Mouse (Mus musculus) neural tube, embryonic 11.5 days (tissue): ENCODE measurements at regions not wholly inside any gene's neighbourhood (a gene's known extent, or its start where the extent isn't known, plus 50 kb on each side); places are given as distances from the start of the nearest gene placed in this dataset.

Experiments used
- ATAC-seq: fragments of 200-750 bp; cut with Nextera tagmentation; 2 replicates; pipeline ENCODE4 v1.8.0; 2017; ENCODE audit warnings: moderate number of reproducible peaks, mild to moderate bottlenecking, moderate TSS enrichment, moderate library complexity; ENCODE audit not compliant: insufficient read depth, low FRiP score, low TSS enrichment
- DNase-seq: peaks from one replicate; pipeline ENCODE4 v3.0.0-alpha.2; 2015; ENCODE audit warnings: low spot score
- H3K27ac ChIP-seq: fragments of 300-500 bp; sonication (generic); 2 replicates; pipeline ENCODE4 v1.5.1; 2014; ENCODE audit warnings: low read depth, mild to moderate bottlenecking, low read length
- H3K27me3 ChIP-seq: fragments of 300-500 bp; sonication (generic); 2 replicates; pipeline ENCODE4 v1.6.1; 2014; ENCODE audit warnings: mild to moderate bottlenecking, low read length, mixed read lengths; ENCODE audit not compliant: control insufficient read depth, insufficient read depth
- H3K36me3 ChIP-seq: fragments of 300-500 bp; sonication (generic); 2 replicates; pipeline ENCODE4 v1.6.1; 2014; ENCODE audit warnings: mild to moderate bottlenecking, low read length, moderate library complexity, mixed read lengths; ENCODE audit not compliant: control insufficient read depth, insufficient read depth
- H3K4me1 ChIP-seq: fragments of 300-500 bp; sonication (generic); 2 replicates; pipeline ENCODE4 v1.6.1; 2014; ENCODE audit warnings: low read length, mixed read lengths; ENCODE audit not compliant: control insufficient read depth, insufficient read depth
- H3K4me2 ChIP-seq: fragments of 300-500 bp; sonication (generic); 2 replicates; pipeline ENCODE4 v1.6.1; 2014; ENCODE audit warnings: low read depth, mild to moderate bottlenecking, moderate library complexity
- H3K4me3 ChIP-seq: fragments of 300-500 bp; sonication (generic); 2 replicates; pipeline ENCODE4 v1.5.1; 2014; ENCODE audit warnings: low read depth, low read length
- H3K9ac ChIP-seq: fragments of 300-500 bp; sonication (generic); 2 replicates; pipeline ENCODE4 v1.6.1; 2014; ENCODE audit warnings: mild to moderate bottlenecking, low read length
- H3K9me3 ChIP-seq: fragments of 300-500 bp; sonication (generic); 2 replicates; pipeline ENCODE4 v1.6.1; 2016; ENCODE audit warnings: low read length; ENCODE audit not compliant: control insufficient read depth
- WGBS: fragments of 180-500 bp; shearing (Covaris S2); extraction: QIAGEN DNeasy Blood & Tissue Kit; methylation state at CpG from one replicate; pipeline ENCODE4 v1.1.7; 2014; 5-methylcytosine and 5-hydroxymethylcytosine counted together

DNA sequence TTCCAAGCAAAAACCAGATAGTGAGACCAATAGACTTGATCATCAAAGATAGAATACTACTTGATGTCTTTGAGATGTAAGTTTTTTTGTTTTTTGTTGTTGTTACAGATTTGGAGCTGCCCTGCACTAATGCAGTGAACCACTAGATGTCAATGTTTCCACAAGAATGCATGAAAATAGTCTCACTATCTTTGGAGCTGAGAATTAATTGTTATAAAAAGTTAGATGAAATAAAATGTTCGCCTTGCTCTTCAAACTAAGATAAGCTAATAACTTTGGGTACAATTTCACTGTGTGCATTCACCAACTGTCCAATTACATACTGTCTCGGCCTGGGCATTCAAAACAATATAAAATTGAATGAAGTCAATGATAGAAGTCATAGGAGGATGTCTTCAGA, 223.2 kb upstream of the Agtr1b start:
- peak; percentile 12 for DNase-seq

DNA sequence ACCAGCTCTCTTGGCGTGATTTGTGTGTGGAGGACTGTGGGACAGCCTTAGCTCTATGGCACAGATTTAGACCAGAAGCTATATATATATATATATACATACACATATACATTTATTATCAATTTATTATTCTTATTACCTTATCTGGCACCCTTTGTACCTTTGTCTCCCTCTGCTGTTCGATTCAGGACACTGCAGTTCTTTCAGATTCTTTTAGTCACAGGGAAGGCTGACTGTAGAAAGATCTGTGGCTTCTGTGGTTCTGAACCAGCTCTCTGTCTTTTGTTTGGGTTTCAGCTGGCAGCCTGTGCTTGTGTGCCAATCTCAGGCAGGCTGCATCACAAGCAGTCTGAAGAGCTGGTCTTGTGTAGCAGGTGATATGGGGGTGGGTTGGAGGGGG, 184.6 kb upstream of the Agtr1b start:
- Histone ChIP-seq H3K4me3 (no peak overlapping the region), H3K36me3 (no peaks in the 10 kb centered on the region), H3K27me3 (no peaks in the 10 kb centered on the region), H3K4me1 (no peaks in the 10 kb centered on the region), H3K9me3 (no peaks in the 10 kb centered on the region), H3K9ac (no peak overlapping the region), H3K4me2 (no peak overlapping the region), H3K27ac (no peak overlapping the region)
- DNase-seq, result no peak
- no peak for ATAC-seq
- 39% methylated on average over 2 of the region's 2 CpGs for WGBS

More for the DNA sequence above, 223.2 kb upstream of the Agtr1b start:
- 64% methylated on average over 2 of the region's 2 CpGs for WGBS
- Histone ChIP-seq H3K36me3 (no peaks in the 10 kb centered on the region), H3K4me1 (no peaks in the 10 kb centered on the region), H3K4me2 (no peak overlapping the region), H3K9me3 (no peaks in the 10 kb centered on the region), H3K4me3 (no peak overlapping the region), H3K27me3 (no peaks in the 10 kb centered on the region), H3K9ac (no peak overlapping the region), H3K27ac (no peak overlapping the region)
- ATAC-seq, result no peak

DNA sequence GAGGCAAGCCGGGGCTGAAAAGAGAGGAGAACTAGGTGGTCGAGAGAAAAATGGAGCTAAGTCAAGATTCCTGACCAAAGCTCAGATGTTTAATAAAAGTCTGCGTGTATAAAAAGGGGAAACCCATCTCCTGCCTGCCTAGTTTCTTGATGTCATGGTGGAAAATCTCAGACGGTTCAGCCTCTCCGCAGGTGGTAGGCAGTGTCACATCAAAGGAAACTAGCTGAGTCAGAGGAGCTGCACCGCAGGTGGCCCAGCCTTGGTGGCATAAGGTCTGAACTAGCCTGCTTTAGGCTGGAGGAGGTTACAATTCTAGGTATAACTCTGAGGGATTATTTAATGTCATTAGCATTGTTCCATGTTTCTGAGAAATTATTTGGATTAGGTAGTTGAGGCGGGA, 177.0 kb upstream of the Agtr1b start:
- no peak overlapping the region for H3K4me3 ChIP-seq
- no peak overlapping the region for H3K4me2 ChIP-seq
- H3K9me3 ChIP-seq, result no peaks in the 10 kb centered on the region
- no peak for ATAC-seq
- H3K9ac ChIP-seq, result no peak overlapping the region
- no peak overlapping the region for H3K27ac ChIP-seq
- no peak for DNase-seq
- no peaks in the 10 kb centered on the region for H3K27me3 ChIP-seq
- 67% methylated on average over 7 of the region's 7 CpGs for WGBS
- H3K4me1 ChIP-seq, result no peaks in the 10 kb centered on the region
- no peaks in the 10 kb centered on the region for H3K36me3 ChIP-seq

DNA sequence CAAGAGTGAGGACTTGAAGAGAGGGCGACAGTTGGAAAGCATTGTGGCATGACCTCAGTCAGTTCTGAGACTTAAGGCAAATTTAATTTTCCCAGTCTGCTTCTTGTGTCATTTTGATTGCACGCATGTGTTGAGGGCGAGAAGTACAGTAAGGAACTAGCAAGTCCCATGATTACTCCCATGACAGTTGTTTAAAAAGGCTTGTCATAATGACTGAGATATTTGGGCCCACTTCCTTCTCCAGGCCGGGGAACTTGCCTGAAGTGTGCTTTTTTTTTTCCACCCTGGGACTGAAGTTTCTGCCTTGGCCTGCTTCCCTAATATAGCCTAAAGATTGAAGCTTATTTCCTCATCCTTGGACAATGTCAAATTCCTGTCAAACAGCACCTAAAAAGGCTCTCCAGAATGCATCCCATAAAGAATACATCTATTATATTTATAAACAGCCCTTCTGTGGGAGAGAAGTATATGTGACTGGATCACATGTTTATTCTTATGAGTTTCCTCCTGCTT, 171.6 kb upstream of the Agtr1b start:
- H3K27ac ChIP-seq, result no peak overlapping the region
- no peaks in the 10 kb centered on the region for H3K27me3 ChIP-seq
- no peaks in the 10 kb centered on the region for H3K9me3 ChIP-seq
- WGBS, result 83% methylated on average over 4 of the region's 4 CpGs
- H3K36me3 ChIP-seq, result no peaks in the 10 kb centered on the region
- no peak overlapping the region for H3K4me2 ChIP-seq
- no peaks in the 10 kb centered on the region for H3K4me1 ChIP-seq
- no peak overlapping the region for H3K9ac ChIP-seq
- ATAC-seq (no peak), DNase-seq (no peak)
- H3K4me3 ChIP-seq, result no peak overlapping the region

DNA sequence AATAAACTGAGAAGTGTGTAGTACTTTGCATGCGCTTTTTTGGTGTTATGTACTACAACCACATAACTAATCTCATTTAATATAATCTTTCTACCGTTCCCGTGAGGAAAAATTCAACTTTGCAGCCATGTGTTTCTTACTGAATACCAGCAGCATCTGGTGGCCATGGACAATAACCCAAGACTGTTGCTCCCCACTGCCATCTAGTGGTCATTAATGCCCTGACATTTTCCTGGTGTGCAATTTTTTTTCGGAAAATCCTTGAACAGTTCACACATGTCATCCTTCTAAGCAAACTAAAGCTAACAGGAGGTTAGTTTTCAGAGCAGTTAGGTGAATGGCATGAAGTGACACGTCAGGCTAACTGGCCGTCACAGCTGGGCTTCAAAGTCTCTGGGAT, 153.8 kb upstream of the Agtr1b start:
- 66% methylated on average over 6 of the region's 6 CpGs for WGBS
- Histone ChIP-seq H3K27me3 (no peaks in the 10 kb centered on the region), H3K36me3 (no peaks in the 10 kb centered on the region), H3K9ac (no peak overlapping the region), H3K4me1 (no peaks in the 10 kb centered on the region), H3K4me2 (no peak overlapping the region), H3K9me3 (no peaks in the 10 kb centered on the region), H3K4me3 (no peak overlapping the region), H3K27ac (no peak overlapping the region)
- peak; percentile 43 for ATAC-seq
- DNase-seq, result peak; percentile 49

DNA sequence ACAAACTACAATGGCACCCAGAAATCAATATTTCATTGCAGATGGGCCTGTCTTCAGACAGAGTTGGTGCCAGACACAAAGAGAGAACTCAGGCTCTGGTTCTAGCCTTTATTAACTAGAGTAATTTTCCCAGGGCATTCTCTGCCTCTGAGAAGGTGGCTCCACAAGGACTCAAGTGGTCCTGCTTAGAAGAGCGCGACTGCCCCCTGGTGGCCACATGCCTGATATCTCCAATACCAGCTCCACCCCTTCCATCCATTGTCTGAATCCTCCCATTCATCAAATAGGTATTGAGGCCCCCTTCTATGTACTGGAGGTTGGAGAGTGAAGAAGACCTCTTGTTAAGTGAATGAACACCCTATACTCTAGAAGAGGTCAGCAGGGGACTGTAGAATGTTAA, 142.2 kb upstream of the Agtr1b start:
- Histone ChIP-seq H3K4me1 (no peaks in the 10 kb centered on the region), H3K9ac (no peak overlapping the region), H3K9me3 (no peaks in the 10 kb centered on the region), H3K36me3 (no peaks in the 10 kb centered on the region), H3K27ac (no peak overlapping the region), H3K4me3 (no peak overlapping the region), H3K4me2 (no peak overlapping the region), H3K27me3 (no peaks in the 10 kb centered on the region)
- DNase-seq (peak; percentile 78), ATAC-seq (peak; percentile 87)
- WGBS, result 0% methylated on average over 2 of the region's 2 CpGs

DNA sequence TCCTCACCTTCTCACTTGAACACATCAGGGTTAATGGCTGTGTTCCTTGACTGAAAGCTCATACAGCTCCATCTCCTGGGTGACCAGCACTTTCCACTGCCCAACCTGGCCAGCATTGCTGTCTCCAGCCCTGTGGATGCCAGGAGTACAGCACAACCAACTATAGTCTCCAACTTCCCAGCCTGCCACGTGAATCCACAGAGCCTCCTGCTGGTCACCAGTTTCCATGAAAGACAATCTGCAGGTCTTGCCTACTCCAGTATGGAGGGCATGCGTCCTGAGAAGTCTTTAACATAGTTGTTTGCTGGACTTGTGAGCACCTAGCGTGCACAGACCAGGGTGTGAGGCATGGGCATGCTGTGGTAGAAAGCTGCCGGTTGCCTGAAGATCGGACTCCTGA, 138.6 kb upstream of the Agtr1b start:
- no peaks in the 10 kb centered on the region for H3K4me1 ChIP-seq
- no peak overlapping the region for H3K27ac ChIP-seq
- H3K4me3 ChIP-seq, result no peak overlapping the region
- ATAC-seq, result no peak
- no peaks in the 10 kb centered on the region for H3K9me3 ChIP-seq
- WGBS, result 90% methylated on average over 5 of the region's 5 CpGs
- no peak overlapping the region for H3K4me2 ChIP-seq
- no peaks in the 10 kb centered on the region for H3K27me3 ChIP-seq
- no peak overlapping the region for H3K9ac ChIP-seq
- DNase-seq, result no peak
- no peaks in the 10 kb centered on the region for H3K36me3 ChIP-seq
